Mouse (Mus musculus) kidney, adult 2 months (tissue): Measurements from ENCODE around the gene Itga8.
A peak's percentile ranks its signal among the peaks of the same experiment; 100 is the strongest.

ENCODE experiments used
- CTCF ChIP-seq: fragments of 200-500 bp; conservative IDR thresholded peaks from 2 replicates; pipeline ENCODE4 v1.5.1; 2011; ENCODE audit warnings: low read depth, mild to moderate bottlenecking, control low read depth, low read length, moderate library complexity, mixed read lengths; ENCODE audit not compliant: insufficient read depth, insufficient read length
- POLR2A ChIP-seq: fragments of 200-500 bp; IDR thresholded peaks from one replicate; pipeline ENCODE4 v1.6.1; 2011; ENCODE audit warnings: low read depth, low read length, control low read depth

DNA sequence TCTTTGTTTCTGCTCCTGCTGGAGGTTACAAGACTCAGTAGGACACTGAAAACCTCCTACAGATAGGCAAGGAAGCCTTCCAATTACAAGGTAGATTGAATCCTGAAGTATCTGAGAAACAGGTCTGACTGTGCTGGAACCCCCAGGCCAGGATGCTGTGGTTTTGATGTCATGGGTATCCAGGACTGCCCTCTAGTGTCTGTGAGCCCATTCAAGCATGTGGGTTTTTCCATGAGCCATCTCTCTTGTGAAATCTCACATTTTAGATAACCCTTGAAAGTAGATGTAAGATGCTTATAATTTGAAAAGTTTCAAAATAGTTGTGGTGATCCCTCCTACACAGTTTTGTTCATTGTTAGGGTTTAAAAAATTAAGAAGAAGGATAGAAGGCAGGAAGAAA lies 6.7 kb upstream of the Itga8 start:
- TF ChIP-seq CTCF (0 out of 2 replicates have a peak, but pooled peaks have one; percentile 11), POLR2A (no peak)
